Mouse (Mus musculus): ENCODE results near the gene 2310009B15Rik. TPM values are rescaled to one million over a fixed set of nuclear protein-coding genes. Genes with fewer than 3 reads are reported as not detected.

The 2310009B15Rik gene
- polyA plus RNA-seq, 1 experiment from 2014 or later = 54.2 TPM

DNA sequence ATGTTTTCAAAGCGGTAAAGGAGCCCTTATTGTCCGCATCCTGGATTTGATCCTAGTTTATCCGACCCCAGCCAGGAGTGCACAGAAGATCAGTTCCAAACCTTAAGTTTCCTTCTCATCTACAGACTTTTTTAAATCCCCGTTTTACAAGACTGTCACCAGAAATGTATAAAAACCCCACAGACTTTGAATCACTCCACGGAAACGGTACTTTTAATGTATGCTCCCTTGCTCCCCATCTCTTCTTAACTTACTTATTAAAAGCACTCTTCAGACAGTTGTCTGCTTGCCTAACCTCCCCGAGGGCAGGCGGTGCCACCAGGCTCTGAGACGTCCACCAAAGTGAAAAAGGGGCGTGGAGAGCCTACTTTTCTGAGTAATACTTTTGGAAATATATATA, 13.9 kb downstream of the 2310009B15Rik start:
- Histone ChIP-seq H3K9ac (no peak overlapping the region), H3K27me3 (ENCODE audit: insufficient read depth, low read length) (peaks cover 94% of the 10 kb centered on the region), H3K4me3 (ENCODE audit: low read depth, low read length) (no peak overlapping the region), H3K4me1 (ENCODE audit: insufficient read depth) (0 out of 2 replicates have a peak, but pooled peaks cover 6% of the 10 kb centered on the region), H3K4me2 (no peak overlapping the region), H3K9me3 (ENCODE audit: low read depth, low read length) (no peaks in the 10 kb centered on the region), H3K27ac (ENCODE audit: low read depth) (no peak overlapping the region), H3K36me3 (ENCODE audit: insufficient read depth) (no peaks in the 10 kb centered on the region)
- ATAC-seq (ENCODE audit: insufficient read depth) (no peak), DNase-seq (no peak)
- TF ChIP-seq CTCF (IDR thresholded peaks at IDR 0.05; ENCODE audit: low read depth) = no peak
- 3% methylated on average over 10 of the region's 10 CpGs for WGBS

DNA sequence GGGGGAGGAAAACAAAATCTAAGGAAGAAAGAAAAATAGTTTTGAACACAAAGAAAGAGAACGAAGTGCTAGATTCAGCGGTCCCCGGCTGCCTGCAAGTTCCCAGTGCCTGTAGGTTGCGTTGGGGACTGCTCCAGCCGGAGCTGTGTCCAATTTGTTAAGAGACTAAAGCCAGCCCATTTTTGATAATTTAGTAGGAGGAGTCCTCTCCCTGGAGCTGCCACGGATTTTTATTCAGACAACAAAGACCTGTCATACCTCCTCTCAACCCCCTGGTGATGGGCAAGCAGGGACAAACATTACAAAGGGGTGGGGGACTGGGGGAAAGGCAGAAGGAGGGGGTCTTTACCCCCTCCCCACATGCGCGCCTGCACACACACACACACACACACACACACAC, 14.3 kb downstream of the 2310009B15Rik start:
- 0% methylated on average over 8 of the region's 8 CpGs for WGBS
- ATAC-seq (ENCODE audit: insufficient read depth) = peak; percentile 39
- Histone ChIP-seq H3K4me3 (ENCODE audit: low read depth, low read length) (peak overlapping the region; percentile 31), H3K9ac (no peak overlapping the region), H3K4me1 (ENCODE audit: insufficient read depth) (0 out of 2 replicates have a peak, but pooled peaks cover 6% of the 10 kb centered on the region), H3K9me3 (ENCODE audit: low read depth, low read length) (no peaks in the 10 kb centered on the region), H3K27ac (ENCODE audit: low read depth) (no peak overlapping the region), H3K36me3 (ENCODE audit: insufficient read depth) (no peaks in the 10 kb centered on the region), H3K27me3 (ENCODE audit: insufficient read depth, low read length) (peaks cover 96% of the 10 kb centered on the region), H3K4me2 (peak overlapping the region; percentile 65)
- peak; percentile 65 for DNase-seq
- no peak for TF ChIP-seq CTCF (IDR thresholded peaks at IDR 0.05; ENCODE audit: low read depth)

- DNase-seq = peak; percentile 71
- WGBS = 1% methylated on average over 54 of the region's 54 CpGs
- Histone ChIP-seq H3K4me1 (ENCODE audit: insufficient read depth) (0 out of 2 replicates have a peak, but pooled peaks cover 6% of the 10 kb centered on the region), H3K9me3 (ENCODE audit: low read depth, low read length) (no peaks in the 10 kb centered on the region), H3K27ac (ENCODE audit: low read depth) (no peak overlapping the region), H3K4me2 (peak overlapping the region; percentile 65), H3K36me3 (ENCODE audit: insufficient read depth) (no peaks in the 10 kb centered on the region), H3K27me3 (ENCODE audit: insufficient read depth, low read length) (peaks cover 97% of the 10 kb centered on the region), H3K9ac (no peak overlapping the region), H3K4me3 (ENCODE audit: low read depth, low read length) (peak overlapping the region; percentile 31)
- peak; percentile 49; the same call in 1 of the 2 replicates for ATAC-seq (ENCODE audit: insufficient read depth)
- TF ChIP-seq CTCF (IDR thresholded peaks at IDR 0.05; ENCODE audit: low read depth) = no peak
These were observed 15.2 kb downstream of the 2310009B15Rik start for GRCm38 (mm10) chr1:138841306-138842095.

DNA sequence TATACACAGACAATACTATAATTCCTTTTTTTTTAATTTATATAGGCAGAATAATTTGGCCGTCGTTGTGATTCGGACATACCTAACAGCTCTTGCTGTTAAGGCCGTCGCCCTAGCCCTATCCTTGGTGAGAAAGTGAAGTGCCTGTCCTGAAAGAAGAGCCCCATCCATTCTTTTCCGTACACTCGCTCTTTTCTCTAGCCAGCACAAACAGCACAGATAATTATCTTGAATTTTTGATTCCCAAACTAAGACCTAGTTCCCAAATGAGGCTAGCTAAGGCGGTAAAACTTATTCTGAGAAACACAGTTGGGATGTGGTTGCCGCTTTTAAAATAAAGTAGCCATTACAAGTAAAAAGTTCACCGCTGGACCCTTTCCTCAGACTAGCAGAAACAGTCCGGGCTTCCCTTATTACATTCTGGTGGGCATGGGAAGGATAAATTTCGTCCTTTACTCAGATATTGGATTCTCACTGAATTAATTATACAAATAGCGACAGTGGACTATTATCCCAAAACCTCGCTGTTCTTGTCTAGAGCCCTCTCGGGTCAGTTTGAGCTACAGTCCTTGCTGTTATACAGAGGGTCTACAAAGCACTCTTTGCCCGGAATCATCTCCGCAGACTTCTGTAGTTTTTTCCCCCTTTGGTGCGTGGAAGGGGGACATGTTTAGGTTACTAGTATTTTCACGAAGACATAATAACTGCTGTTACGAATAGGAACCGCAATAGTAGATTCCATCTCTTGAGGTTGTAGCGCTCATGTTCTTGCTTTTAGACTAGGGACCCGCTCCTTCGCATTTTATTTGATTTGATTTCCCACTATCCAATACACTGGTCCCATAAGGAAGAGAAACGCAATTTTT, 16.0 kb downstream of the 2310009B15Rik start:
- WGBS = 7% methylated on average over 25 of the region's 25 CpGs
- Histone ChIP-seq H3K9me3 (ENCODE audit: low read depth, low read length) (no peaks in the 10 kb centered on the region), H3K4me1 (ENCODE audit: insufficient read depth) (0 out of 2 replicates have a peak, but pooled peaks cover 6% of the 10 kb centered on the region), H3K27me3 (ENCODE audit: insufficient read depth, low read length) (peaks cover 97% of the 10 kb centered on the region), H3K4me3 (ENCODE audit: low read depth, low read length) (no peak overlapping the region), H3K36me3 (ENCODE audit: insufficient read depth) (no peaks in the 10 kb centered on the region), H3K4me2 (peak overlapping the region; percentile 65), H3K27ac (ENCODE audit: low read depth) (no peak overlapping the region), H3K9ac (no peak overlapping the region)
- ATAC-seq (ENCODE audit: insufficient read depth) (no peak), DNase-seq (no peak)
- no peak for TF ChIP-seq CTCF (IDR thresholded peaks at IDR 0.05; ENCODE audit: low read depth)

DNA sequence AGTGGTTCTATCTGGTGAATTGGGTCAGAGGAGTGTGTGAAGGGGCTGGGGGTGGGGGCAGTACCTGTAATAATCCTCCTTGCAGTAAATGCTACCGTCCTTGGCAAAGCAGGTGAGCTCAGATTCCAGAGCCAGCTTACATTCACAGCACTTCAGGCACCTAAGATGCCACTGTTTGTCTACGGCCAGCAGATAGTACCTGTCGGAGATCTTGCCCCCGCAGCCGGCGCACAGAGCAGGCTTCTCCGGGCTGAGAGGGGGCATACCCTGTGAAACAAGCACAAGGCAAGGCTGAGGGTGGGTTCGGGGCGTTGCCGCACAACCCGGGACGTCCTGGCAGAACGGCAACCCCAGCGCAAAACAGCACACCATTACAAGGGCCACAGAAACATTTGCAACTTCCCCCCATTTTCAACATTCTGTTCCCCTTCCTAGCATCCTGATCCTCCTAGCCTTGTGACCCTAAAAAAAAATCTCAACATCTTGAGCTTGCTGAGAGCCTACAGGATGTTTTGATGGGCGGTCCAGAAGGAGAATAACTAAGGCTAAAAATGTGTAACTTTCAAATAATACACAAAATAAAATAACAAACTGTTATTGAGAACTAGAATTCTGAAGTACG, 16.7 kb downstream of the 2310009B15Rik start:
- no peak for DNase-seq
- Histone ChIP-seq H3K4me1 (ENCODE audit: insufficient read depth) (0 out of 2 replicates have a peak, but pooled peaks cover 6% of the 10 kb centered on the region), H3K36me3 (ENCODE audit: insufficient read depth) (no peaks in the 10 kb centered on the region), H3K4me2 (no peak overlapping the region), H3K9ac (no peak overlapping the region), H3K27me3 (ENCODE audit: insufficient read depth, low read length) (peaks cover 97% of the 10 kb centered on the region), H3K9me3 (ENCODE audit: low read depth, low read length) (no peaks in the 10 kb centered on the region), H3K27ac (ENCODE audit: low read depth) (no peak overlapping the region), H3K4me3 (ENCODE audit: low read depth, low read length) (no peak overlapping the region)
- no peak for TF ChIP-seq CTCF (IDR thresholded peaks at IDR 0.05; ENCODE audit: low read depth)
- no peak for ATAC-seq (ENCODE audit: insufficient read depth)
- 4% methylated on average over 16 of the region's 16 CpGs for WGBS

DNA sequence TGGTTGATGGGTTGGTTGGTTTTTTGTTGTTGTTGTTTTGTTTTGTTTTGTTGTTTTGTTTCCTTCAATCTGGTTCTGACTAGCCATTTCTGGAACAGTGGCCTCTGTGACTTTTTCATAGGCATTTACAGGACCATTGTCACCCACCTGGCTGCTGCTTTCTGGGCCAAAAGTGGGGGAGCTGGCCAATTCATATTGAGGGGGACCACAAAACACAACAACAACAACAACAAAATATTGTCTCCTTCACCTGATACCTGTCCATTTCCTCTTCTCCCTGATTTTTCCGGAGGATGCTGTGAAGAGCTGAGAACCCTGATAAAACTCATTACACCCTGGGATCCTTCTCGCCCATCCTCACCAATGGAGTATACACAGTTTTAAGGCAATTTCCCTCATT, 17.4 kb downstream of the 2310009B15Rik start:
- Histone ChIP-seq H3K4me1 (ENCODE audit: insufficient read depth) (0 out of 2 replicates have a peak, but pooled peaks cover 6% of the 10 kb centered on the region), H3K4me3 (ENCODE audit: low read depth, low read length) (no peak overlapping the region), H3K4me2 (no peak overlapping the region), H3K27ac (ENCODE audit: low read depth) (no peak overlapping the region), H3K9me3 (ENCODE audit: low read depth, low read length) (no peaks in the 10 kb centered on the region), H3K36me3 (ENCODE audit: insufficient read depth) (no peaks in the 10 kb centered on the region), H3K9ac (no peak overlapping the region), H3K27me3 (ENCODE audit: insufficient read depth, low read length) (peaks cover 97% of the 10 kb centered on the region)
- TF ChIP-seq CTCF (IDR thresholded peaks at IDR 0.05; ENCODE audit: low read depth) = no peak
- 7% methylated on average over 2 of the region's 2 CpGs for WGBS
- ATAC-seq (ENCODE audit: insufficient read depth) = no peak
- no peak for DNase-seq

All from lung, embryonic 14.5 days (tissue).